Mouse (Mus musculus) urinary bladder, postnatal 10 days (tissue): ENCODE results near the gene H1f0.

Experiments used
- DNase-seq: peaks from one replicate; pipeline ENCODE4 v3.0.0; 2022; ENCODE audit warnings: low spot score

H1f0 gene

DNA sequence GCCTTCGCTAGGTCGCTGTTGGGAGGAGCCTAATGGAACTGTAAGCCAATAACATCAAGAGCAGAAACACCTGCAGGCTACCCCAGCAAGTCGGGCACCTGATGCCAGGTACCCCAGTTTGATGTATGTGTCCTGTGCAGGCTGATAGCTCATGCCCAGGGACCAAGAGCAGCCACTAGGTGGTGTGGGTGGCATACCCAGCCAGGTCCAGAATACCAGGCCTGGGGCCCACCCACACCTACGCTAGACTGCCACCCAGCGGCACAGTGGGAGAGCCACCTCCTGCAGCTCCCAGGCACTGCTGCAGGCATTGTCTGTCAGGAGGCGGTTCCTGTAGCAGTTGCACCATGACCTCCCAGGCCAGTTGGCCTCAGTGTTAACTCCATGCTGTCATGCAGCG is 10.6 kb downstream of the H1f0 start:
- DNase-seq, result no peak

GRCm38 (mm10) chr15:79040501-79041416 is 12.5 kb downstream of the H1f0 start:
- no peak for DNase-seq

- no peak for DNase-seq
These were observed 13.3 kb downstream of the H1f0 start, which contains the start of gene Galr3 for GRCm38 (mm10) chr15:79041585-79041984. Galr3 (plus strand) TSS chr15:79041885.

DNA sequence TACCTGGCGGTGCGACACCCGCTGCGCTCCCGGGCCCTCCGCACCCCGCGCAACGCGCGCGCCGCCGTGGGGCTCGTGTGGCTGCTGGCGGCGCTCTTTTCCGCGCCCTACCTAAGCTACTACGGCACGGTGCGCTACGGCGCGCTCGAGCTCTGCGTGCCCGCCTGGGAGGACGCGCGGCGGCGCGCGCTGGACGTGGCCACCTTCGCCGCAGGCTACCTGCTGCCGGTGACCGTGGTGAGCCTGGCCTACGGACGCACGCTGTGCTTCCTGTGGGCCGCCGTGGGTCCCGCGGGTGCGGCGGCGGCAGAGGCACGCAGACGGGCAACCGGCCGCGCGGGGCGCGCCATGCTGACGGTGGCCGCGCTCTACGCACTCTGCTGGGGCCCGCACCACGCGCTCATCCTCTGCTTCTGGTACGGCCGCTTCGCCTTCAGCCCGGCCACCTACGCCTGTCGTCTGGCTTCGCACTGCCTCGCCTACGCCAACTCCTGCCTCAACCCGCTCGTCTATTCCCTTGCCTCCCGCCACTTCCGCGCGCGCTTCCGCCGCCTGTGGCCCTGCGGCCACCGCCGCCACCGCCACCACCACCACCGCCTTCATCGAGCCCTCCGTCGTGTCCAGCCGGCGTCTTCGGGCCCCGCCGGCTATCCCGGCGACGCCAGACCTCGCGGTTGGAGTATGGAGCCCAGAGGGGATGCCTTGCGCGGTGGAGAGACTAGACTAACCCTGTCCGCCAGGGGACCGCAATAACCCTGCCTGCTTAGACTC is 14.7 kb downstream of the H1f0 start:
- DNase-seq, result no peak

DNA sequence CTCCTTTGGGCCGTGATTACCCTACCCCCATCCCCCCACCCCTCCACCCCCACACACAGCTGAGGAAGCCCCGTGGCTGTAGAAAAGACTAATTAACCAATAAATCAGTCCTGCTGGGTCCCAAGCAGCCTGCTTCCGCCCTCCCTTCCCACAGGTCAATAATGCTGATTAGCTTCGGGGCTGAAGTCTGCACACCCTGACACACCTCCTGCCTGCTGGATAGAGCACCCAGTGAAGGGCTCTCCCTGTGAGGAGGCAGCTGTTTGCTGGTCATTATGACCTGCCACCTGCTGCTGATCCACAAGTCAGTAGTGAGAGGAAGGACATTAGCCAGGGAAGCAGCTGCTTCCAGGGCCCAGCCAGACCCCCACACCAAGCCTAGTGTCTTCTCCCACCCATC is 16.6 kb downstream of the H1f0 start:
- no peak for DNase-seq

GRCm38 (mm10) chr15:79048186-79048585 is 19.9 kb downstream of the H1f0 start:
- DNase-seq, result no peak

- no peak for DNase-seq
These were observed 22.1 kb downstream of the H1f0 start for GRCm38 (mm10) chr15:79050160-79050845.

DNA sequence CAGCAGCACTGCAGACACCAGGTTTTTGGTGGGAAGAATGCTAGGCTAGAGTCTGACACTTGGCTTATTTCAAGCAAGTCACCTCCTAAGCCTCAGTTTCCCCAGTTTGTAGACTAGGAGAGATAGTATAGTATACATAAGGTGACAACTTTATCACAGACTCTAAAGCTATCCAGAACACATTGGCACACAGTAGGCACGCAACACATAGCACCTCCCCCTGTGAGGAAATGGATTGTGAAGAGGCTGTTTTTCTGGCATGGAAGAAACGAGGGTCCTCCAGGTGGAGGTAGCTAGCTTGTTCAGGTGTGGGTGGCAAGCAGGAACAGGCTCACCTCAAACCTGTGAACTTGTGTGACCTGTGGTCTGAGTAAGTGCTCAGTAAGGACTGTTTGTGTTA is 22.7 kb downstream of the H1f0 start:
- no peak for DNase-seq

DNA sequence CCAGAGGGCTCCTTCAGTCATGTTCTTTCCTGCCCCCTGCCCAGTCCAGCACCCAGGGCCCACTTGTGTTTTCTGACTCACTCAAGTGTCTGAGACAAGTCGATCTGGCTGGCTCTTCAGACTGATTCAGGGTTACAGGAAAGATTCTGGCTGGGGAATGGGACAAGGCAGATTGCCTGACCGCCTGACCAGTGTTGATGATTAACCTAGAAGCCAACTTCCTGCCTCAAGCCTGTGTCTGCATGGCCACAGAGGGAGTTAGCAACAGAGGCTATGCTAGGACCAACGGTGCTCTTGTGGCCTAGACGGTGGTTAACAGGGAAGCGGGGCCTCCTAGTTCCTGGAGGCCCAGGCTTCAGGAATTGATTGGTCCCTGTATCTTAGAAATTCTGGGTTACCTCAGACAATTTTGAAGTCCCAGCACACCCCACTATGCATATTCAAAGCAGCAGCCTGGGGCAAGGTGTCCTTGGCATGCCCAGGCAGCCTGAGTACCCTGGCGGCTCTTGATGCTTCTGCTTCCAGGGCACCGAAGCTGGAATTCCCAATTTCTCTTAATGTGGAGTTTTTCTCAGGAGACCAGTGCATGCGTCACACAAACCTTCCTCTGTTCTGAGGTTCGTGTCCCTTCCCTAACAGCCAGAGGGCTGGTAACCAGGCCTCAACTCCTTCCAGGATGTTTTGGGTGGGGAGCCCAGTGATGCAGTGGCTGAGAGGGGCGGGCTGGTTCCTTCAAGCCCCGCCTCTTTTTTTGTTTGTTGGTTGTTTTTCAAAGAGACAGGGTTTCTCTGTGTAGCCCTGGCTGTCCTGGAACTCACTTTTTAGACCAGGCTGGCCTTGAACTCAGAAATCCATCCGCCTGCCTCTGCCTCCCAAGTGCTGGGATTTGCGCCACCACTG is 23.5 kb downstream of the H1f0 start:
- DNase-seq, result no peak

DNA sequence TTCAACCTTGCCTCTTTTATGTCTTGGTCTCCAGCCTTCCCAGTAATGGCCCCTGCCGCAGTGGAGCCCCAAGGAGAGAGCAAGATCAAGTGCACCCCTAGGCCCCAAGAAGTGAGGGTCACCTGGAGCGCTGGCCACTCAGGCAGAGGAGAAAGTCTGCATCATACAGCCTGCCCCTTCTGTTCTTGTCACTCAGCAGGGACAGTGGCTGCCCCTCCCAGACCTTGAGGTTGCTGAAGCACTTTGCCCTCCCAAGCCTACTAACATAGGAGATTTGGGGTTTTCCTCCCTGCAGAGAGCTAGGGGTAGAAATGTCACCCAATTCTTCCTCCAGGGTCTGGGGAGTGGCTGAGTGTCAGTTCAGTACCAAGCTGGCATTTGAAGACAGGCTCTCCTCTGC is 24.1 kb downstream of the H1f0 start:
- DNase-seq, result no peak

DNA sequence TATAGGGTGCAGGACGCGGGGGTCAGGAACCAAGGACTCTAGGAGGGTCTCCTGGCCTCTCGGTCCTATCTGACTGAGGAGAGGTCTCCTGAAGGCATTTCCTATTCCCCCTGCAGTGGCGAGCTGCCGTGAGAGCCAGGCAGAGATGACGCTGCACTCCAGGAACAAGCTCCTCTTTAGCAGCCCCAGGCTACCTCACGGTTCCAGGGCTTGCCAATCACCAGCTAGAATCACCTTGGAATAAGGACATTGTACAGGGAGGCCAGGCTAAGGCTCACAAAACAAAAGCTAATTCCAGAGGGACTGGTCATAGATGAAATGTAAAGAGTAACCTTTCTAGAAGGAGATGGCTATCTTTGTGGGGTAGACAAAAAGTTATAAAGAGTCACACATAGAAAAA is 28.4 kb downstream of the H1f0 start:
- no peak for DNase-seq

DNA sequence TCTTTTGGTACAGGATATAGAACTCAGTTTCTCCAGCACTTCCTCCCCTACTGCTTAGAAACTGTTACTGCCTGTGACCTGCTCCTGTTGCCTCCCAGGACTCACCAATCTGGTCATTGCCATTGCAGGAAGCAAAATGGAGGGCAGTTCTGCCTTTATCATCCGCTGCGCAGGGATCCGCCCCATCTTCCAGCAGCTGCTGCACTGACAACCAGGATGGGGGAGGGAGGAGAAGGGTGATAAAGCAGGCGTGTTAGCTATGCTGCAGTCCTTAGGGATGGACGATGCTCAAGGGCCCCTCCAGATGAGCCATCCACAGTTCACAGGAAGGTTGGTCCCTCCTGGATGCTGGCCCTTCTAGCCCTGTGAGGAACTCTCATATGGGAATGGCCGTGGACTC is 29.6 kb downstream of the H1f0 start:
- DNase-seq, result no peak

DNA sequence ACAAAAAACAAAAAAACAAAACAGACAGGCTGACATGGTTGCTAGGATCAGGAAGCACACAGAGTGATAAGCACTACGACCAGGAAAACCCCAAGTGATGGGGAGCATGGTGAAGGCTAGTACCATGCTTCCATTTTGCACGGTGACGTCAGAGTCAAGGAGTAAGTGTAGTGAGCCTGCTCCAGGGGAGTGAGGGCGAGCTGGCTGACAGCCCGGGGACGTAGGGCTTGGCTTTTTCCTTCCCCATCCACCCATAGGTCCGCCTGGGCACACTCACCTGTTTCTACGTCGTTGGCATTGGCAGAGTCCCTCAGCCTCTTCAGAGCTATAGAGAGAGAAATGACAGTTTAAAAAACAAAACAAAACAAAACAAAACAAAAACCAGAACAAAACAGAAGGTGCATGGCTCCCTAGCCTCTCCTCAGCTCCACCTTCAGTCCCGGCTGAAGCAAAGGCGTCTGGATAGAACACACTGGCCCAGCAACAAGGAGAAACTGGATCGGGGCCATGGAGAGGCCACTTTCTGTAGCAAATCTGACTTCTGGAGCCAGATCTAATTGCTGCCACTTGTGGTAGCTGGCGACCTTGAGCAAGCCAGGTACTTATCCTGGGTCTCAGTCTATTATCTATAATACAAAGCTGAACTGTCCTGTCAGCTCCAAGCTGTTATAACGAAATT is 32.8 kb downstream of the H1f0 start:
- DNase-seq, result no peak

DNA sequence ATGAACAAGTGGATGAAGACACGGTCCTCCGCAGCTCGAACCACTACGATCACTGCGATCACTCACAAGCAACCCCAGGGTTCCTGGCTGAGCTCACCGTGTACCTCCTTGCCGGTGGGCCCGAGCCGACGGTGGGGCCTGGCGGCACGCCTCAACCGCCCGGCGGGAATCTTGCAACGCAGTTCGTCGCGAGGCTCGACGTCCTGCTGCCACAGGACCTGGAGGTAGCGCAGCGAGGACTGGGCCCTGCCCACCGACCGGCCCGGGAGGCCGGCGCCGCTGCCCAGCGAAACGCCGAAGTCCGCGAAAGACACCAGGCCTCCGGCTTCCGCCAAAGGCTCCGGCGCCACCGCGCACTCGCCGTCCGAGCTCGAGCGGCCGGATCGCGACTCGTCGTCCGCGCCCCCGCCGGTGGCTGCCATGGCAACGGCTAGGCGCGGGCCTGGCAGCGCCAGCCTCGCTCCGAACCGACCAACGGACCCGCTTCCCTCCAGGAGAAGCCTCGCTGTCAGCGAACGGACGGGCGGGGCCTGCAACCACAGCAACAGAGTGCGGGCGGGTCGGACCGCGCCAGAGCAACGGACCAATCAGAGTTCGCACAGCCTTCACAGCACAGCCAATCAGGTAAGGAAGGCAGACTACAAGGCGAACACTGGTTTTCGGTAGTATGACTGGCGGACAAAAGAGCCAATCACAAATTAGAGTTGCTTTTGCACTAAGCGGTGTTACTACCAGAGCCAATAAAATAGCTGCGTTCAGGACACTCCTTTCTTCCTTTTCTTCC is 34.3 kb downstream of the H1f0 start, which contains the start of gene Ankrd54:
Gene Ankrd54 (minus strand): TSS at position 518 of the 784 bp plus-strand sequence.
- DNase-seq, result peak; percentile 91

DNA sequence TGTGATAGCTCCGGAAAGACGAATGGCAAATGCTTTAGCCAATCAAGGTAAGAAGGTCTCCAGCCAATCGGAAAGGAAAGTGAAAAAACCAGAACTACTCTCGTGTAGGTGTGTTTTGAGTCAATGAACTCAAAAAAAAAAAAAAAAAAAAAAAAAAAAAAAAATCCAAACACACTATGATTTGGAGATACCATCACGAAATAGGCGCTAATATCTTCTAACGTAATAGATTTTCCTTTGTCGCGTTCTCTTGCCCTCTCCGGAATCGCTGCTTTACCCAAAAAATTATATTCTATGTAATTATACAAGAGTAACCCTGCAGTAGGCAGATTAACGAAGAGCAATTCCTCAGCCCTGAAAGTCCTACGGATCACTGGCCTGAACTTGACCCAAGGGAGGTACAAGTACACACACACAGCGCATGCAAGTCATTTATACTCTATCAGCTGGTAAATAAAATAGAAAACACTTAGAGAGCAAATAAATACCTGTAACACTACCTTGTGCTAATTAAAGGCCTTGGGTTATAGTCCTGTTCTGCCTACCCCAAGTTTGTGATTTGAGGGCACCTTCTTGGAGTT is 35.0 kb downstream of the H1f0 start:
- no peak for DNase-seq

DNA sequence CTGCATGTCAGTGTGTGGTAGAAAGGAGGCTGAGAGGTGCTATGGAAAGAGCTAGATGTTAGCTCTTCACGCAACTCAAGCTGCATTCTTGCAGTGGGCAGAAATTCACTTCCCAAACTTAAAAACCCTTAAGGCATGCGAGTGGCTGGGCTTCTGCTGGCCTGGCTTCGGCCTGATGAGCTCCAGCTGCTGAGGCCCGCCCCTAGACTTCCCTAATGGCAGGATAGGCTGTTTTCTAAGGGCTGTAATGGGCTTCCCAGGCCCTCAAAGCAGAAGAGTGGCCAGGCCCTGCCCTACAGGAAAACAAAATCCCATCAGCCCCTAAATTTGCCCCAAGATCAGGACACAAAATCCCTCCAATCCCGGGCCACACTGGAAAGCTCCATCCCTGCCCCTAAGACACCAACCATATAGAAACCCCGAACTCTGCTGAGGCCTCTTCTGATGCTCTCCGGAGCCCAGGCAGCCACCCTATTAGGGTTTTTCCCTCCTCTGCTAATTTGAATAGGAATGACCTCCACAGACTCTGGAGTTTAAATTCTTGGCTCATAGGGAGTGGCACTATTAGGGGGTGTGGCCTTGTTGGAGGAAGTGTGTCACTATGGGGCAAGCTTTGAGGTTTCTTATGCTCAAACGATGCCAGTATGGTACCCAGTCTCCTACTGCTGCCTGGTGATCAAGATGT is 37.0 kb downstream of the H1f0 start:
- no peak for DNase-seq

GRCm38 (mm10) chr15:79066276-79066675 is 38.0 kb downstream of the H1f0 start:
- DNase-seq, result no peak

- DNase-seq, result no peak
These were observed 39.4 kb downstream of the H1f0 start for GRCm38 (mm10) chr15:79067631-79068030.

- no peak for DNase-seq
These were observed 40.2 kb downstream of the H1f0 start for GRCm38 (mm10) chr15:79068416-79068815.
